Mouse (Mus musculus) neural tube, embryonic 12.5 days (tissue): ENCODE results near the gene Zfp639. TPM values are rescaled to one million over a fixed set of nuclear protein-coding genes. Genes with fewer than 3 reads are reported as not detected.

Experiments used
- ATAC-seq: fragments of 200-750 bp; cut with Nextera tagmentation; 2 replicates; pipeline ENCODE4 v1.8.0; 2017; ENCODE audit warnings: low read depth, mild to moderate bottlenecking, moderate TSS enrichment, moderate library complexity; ENCODE audit not compliant: low FRiP score
- H3K27ac ChIP-seq: fragments of 300-500 bp; sonication (generic); 2 replicates; pipeline ENCODE4 v1.5.1; 2016
- H3K27me3 ChIP-seq: fragments of 300-500 bp; sonication (generic); replicated peaks from 2 replicates; pipeline ENCODE4 v1.6.1; 2016; ENCODE audit warnings: mild to moderate bottlenecking
- H3K36me3 ChIP-seq: fragments of 300-500 bp; sonication (generic); 2 replicates; pipeline ENCODE4 v1.6.1; 2016; ENCODE audit warnings: mild to moderate bottlenecking
- H3K4me1 ChIP-seq: fragments of 300-500 bp; sonication (generic); 2 replicates; pipeline ENCODE4 v1.6.1; 2016
- H3K4me2 ChIP-seq: fragments of 300-500 bp; sonication (generic); replicated peaks from 2 replicates; pipeline ENCODE4 v1.6.1; 2016; ENCODE audit warnings: mild to moderate bottlenecking
- H3K4me3 ChIP-seq: fragments of 300-500 bp; sonication (generic); 2 replicates; pipeline ENCODE4 v1.5.1; 2016
- H3K9ac ChIP-seq: fragments of 300-500 bp; sonication (generic); 2 replicates; pipeline ENCODE4 v1.6.1; 2016; ENCODE audit warnings: mild to moderate bottlenecking
- H3K9me3 ChIP-seq: fragments of 300-500 bp; sonication (generic); 2 replicates; pipeline ENCODE4 v1.6.1; 2016; ENCODE audit warnings: mild to moderate bottlenecking
- WGBS: fragments of 180-500 bp; shearing (Covaris S2); methylation state at CpG from one replicate; pipeline ENCODE4 v1.1.7; 2016; 5-methylcytosine and 5-hydroxymethylcytosine counted together
- polyA plus RNA-seq: library from polyadenylated mRNA; unstranded; fragments of >200 nt; fragmentation: Nextera tagmentation; extraction: Ambion mirVana; gene quantifications from 2 replicates; pipeline ENCODE4 v1.2.1, GENCODE M21; 2016

Gene Zfp639
- polyA plus RNA-seq, 1 experiment from 2014 or later = 49.7 TPM

GRCm38 (mm10) chr3:32490076-32490927 lies 19.8 kb upstream of the Zfp639 start:
- Histone ChIP-seq H3K4me3 (no peak overlapping the region), H3K9ac (no peak overlapping the region), H3K4me1 (no peaks in the 10 kb centered on the region), H3K27me3 (no peaks in the 10 kb centered on the region), H3K27ac (no peak overlapping the region), H3K36me3 (no peaks in the 10 kb centered on the region), H3K9me3 (no peaks in the 10 kb centered on the region), H3K4me2 (no peak overlapping the region)
- WGBS = 74% methylated on average over 15 of the region's 15 CpGs
- no peak for ATAC-seq

DNA sequence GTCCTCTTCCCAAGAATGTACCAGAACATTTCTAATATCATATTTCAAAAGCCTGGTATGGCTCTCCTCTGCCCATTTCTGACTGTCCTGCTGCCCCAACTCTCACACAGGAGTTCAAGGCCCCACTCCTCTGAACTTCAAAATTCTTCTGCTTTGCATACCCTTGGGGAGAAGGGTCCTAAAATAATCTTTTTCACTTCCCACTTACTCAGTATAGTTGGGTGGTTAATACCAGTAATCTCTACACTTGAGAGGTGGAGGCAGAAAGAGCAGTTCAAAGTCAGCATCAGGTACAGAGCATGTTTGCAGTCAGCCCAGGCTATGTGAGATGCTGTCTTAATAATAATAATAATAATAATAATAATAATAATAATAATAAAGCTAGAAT lies 19.1 kb upstream of the Zfp639 start:
- H3K36me3 ChIP-seq = no peaks in the 10 kb centered on the region
- H3K4me2 ChIP-seq = no peak overlapping the region
- ATAC-seq = no peak

DNA sequence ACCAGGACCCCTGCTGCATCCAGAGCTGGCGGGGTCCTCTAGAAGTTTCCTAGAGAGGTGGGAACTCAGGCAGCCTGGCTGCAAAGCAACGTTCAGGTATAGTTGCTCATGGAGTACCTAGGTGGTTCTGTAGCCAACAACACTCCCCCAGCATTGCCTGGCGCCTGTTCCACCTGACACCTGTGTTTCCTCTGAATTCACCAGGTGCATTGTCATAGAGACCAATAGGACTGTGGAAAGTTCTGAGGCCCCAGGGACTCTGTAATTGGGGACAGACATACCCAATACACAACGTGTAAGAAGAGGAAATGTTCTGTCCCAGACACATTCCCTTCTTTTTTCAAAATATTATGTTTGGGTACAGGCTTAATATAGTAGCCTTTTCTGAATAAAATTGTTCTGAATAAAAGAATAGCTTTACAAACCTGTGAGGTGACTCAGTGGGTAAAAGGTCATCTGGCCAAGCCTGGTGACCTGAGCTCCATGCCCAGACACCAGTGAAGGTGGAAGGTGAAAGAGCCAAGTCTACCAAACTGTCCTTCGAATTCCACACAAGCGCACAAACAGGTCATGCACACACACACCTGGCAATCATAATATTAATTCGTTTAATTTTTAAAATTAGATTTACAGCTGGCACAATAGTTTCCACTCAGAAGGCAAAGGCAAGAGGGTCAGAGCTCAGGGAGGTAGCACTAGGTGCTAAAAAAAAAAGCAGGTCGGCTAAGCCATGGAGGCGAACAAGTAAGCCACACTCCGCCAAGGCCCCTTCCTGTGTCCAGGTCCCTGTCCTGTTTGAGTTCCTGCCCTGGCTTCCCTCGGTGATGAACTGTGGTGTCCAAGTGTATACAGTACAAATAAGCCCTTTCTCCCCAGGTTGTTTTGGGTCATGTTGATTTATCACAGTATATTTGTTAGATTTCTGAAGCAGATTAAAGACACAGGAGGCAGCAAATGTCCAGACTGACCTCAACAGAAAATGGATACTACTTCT lies 17.7 kb upstream of the Zfp639 start, which contains the start of gene Kcnmb3:
TSS of gene Kcnmb3 (minus strand) at position 135 of the 994 bp plus-strand sequence.
- no peak for ATAC-seq
- no peak within 1 kb of the TSS for H3K9ac ChIP-seq
- WGBS = 82% methylated on average over 11 of the region's 11 CpGs

More for the DNA sequence above, 19.1 kb upstream of the Zfp639 start:
- H3K27ac ChIP-seq = no peak overlapping the region
- no peak overlapping the region for H3K4me3 ChIP-seq
- H3K9me3 ChIP-seq = no peaks in the 10 kb centered on the region
- no peaks in the 10 kb centered on the region for H3K27me3 ChIP-seq
- peaks cover 6% of the 10 kb centered on the region; the same call in 1 of the 2 replicates for H3K4me1 ChIP-seq
- no peak overlapping the region for H3K9ac ChIP-seq

GRCm38 (mm10) chr3:32494387-32495087 lies 15.5 kb upstream of the Zfp639 start:
- Histone ChIP-seq H3K4me3 (no peak overlapping the region), H3K4me2 (no peak overlapping the region), H3K36me3 (no peaks in the 10 kb centered on the region), H3K27me3 (no peaks in the 10 kb centered on the region), H3K9ac (no peak overlapping the region), H3K27ac (no peak overlapping the region), H3K4me1 (peaks cover 9% of the 10 kb centered on the region; the same call in 1 of the 2 replicates), H3K9me3 (no peaks in the 10 kb centered on the region)
- ATAC-seq = no peak
- 92% methylated on average over 8 of the region's 8 CpGs for WGBS

More for the DNA sequence above, 17.7 kb upstream of the Zfp639 start, which contains the start of gene Kcnmb3:
- Histone ChIP-seq H3K4me1 (peaks cover 9% of the 10 kb centered on the region; the same call in 1 of the 2 replicates), H3K4me3 (no peak within 1 kb of the TSS), H3K4me2 (no peak within 1 kb of the TSS), H3K27ac (no peak within 1 kb of the TSS), H3K27me3 (no peaks in the 10 kb centered on the region), H3K9me3 (no peaks in the 10 kb centered on the region), H3K36me3 (no peaks in the 10 kb centered on the region)

GRCm38 (mm10) chr3:32495088-32495770 lies 14.8 kb upstream of the Zfp639 start:
- H3K9me3 ChIP-seq = no peaks in the 10 kb centered on the region
- H3K9ac ChIP-seq = no peak overlapping the region
- no peaks in the 10 kb centered on the region for H3K36me3 ChIP-seq
- 44% methylated on average over 8 of the region's 8 CpGs for WGBS
- no peak overlapping the region for H3K27ac ChIP-seq
- H3K4me1 ChIP-seq = peaks cover 9% of the 10 kb centered on the region; the same call in 1 of the 2 replicates
- no peaks in the 10 kb centered on the region for H3K27me3 ChIP-seq
- no peak for ATAC-seq
- no peak overlapping the region for H3K4me3 ChIP-seq
- H3K4me2 ChIP-seq = no peak overlapping the region

- H3K36me3 ChIP-seq = no peaks in the 10 kb centered on the region
- no peak overlapping the region for H3K4me3 ChIP-seq
- H3K9me3 ChIP-seq = no peaks in the 10 kb centered on the region
- H3K4me1 ChIP-seq = peaks cover 9% of the 10 kb centered on the region; the same call in 1 of the 2 replicates
- no peak overlapping the region for H3K9ac ChIP-seq
- H3K27ac ChIP-seq = no peak overlapping the region
- H3K4me2 ChIP-seq = no peak overlapping the region
- no peaks in the 10 kb centered on the region for H3K27me3 ChIP-seq
- WGBS = 57% methylated on average over 8 of the region's 8 CpGs
- no peak for ATAC-seq
Measured at GRCm38 (mm10) chr3:32495856-32496710, 14.0 kb upstream of the Zfp639 start.

DNA sequence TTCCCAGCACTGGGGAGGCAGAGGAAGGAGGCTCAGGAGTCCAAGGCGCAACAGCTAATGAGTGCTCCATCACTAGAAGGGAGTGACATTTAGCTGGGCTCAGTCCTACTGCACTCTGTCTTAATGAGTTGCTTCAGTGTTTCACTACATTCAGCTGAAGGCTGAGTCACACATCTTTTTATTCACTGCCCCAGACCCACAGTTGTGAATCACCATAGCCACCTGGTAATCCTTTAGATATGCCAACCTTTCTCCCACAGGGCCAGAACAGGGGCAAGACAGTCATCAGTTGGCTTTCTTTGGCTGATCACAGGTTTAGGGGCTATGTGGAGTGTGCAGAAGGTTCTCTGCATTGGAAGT lies 13.4 kb upstream of the Zfp639 start:
- Histone ChIP-seq H3K4me3 (no peak overlapping the region), H3K9ac (no peak overlapping the region), H3K36me3 (no peaks in the 10 kb centered on the region), H3K27me3 (no peaks in the 10 kb centered on the region), H3K4me2 (no peak overlapping the region), H3K9me3 (no peaks in the 10 kb centered on the region), H3K27ac (no peak overlapping the region), H3K4me1 (peaks cover 9% of the 10 kb centered on the region; the same call in 1 of the 2 replicates)
- no peak for ATAC-seq
- 91% methylated on average over 1 of the region's 1 CpGs for WGBS

GRCm38 (mm10) chr3:32500346-32500745 lies 9.7 kb upstream of the Zfp639 start:
- 98% methylated on average over 2 of the region's 2 CpGs for WGBS
- no peak for ATAC-seq

DNA sequence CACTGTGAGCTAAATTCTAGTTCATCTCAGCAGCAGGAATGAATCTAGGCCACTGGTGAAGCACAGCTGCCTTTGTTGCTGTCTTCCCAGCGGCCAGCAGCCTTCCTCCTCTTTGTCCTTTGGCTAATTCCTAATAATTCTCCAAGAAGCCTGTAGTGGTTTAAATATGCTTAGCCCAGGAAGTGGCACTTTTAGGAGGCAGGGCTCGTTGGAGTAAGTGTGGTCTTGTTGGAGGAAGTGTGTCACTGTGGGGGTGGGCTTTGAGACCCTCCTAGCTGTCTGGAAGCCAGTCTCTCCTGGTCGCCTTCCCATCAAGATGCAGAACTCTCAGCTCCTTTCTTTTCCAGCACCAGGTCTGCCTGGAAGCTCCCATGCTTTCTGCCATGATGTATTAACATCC lies 4.2 kb upstream of the Zfp639 start:
- Histone ChIP-seq H3K36me3 (no peaks in the 10 kb centered on the region), H3K9ac (no peak overlapping the region), H3K9me3 (no peaks in the 10 kb centered on the region), H3K27me3 (no peaks in the 10 kb centered on the region), H3K4me2 (no peak overlapping the region), H3K4me3 (no peak overlapping the region), H3K27ac (no peak overlapping the region), H3K4me1 (peaks cover 8% of the 10 kb centered on the region)
- WGBS = 79% methylated on average over 3 of the region's 3 CpGs
- ATAC-seq = no peak

More at GRCm38 (mm10) chr3:32500346-32500745, 9.7 kb upstream of the Zfp639 start:
- Histone ChIP-seq H3K27me3 (no peaks in the 10 kb centered on the region), H3K4me3 (no peak overlapping the region), H3K4me2 (no peak overlapping the region), H3K9me3 (no peaks in the 10 kb centered on the region), H3K4me1 (peaks cover 9% of the 10 kb centered on the region; the same call in 1 of the 2 replicates), H3K9ac (no peak overlapping the region), H3K36me3 (no peaks in the 10 kb centered on the region), H3K27ac (no peak overlapping the region)

DNA sequence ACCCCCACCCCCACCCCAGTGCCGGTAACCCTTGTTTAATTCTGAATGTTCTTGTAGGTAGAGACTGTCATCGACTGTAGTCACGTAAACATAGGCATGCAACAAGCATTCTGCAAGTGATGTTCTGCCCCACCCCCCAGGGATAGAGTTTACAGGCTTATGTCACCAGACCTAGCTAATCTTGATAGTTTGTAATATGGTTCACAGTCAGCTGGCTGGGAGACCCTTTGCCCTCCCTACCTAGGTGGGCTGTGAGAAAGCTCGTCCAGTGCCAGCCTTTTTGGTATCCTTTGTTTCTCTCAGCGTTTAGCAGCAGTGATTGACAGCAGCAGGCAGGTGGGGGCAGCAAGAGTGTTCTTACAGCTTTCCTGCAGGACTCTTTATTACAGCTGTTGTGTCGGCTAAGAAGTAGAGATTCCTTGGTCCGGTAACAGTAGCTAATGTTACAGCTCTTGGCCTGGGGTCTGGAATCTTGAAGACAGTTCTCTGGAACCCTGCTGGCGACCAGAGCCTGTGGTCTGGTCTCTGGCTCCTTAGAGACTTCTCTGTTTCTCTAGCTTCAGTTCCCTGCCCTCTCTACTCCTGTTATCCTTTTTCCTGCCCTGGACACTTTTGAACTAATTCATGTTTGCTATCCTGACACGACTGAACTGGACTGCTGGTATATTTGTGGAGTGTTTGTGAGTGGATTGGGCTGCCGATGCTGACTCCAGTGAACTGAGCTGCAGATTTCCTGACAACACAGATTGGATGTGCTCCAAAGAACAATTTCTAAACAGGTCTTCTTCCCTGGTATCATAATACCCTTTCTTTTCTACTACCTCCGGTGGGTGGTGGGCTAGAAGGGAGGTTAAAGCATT lies 3.5 kb upstream of the Zfp639 start:
- WGBS = 63% methylated on average over 11 of the region's 11 CpGs
- H3K27me3 ChIP-seq = no peaks in the 10 kb centered on the region
- no peak overlapping the region for H3K27ac ChIP-seq
- ATAC-seq = no peak
- no peak overlapping the region for H3K4me2 ChIP-seq
- H3K9me3 ChIP-seq = no peaks in the 10 kb centered on the region
- peaks cover 12% of the 10 kb centered on the region for H3K4me1 ChIP-seq
- no peak overlapping the region for H3K4me3 ChIP-seq
- no peaks in the 10 kb centered on the region for H3K36me3 ChIP-seq
- H3K9ac ChIP-seq = no peak overlapping the region
